Mouse (Mus musculus) v-Abl transformed pro-B cells (cell line): ENCODE measurements around the gene Rbfox1.

ENCODE experiments used
- in situ Hi-C, 2 experiments: fragments of 400-800 bp; cut with MboI; formaldehyde crosslinking; loops; one replicate each; pipeline ENCODE4 v1.15.1; 2025; ENCODE audit not compliant: unreplicated experiment in 2 of 2

Rbfox1 gene

DNA sequence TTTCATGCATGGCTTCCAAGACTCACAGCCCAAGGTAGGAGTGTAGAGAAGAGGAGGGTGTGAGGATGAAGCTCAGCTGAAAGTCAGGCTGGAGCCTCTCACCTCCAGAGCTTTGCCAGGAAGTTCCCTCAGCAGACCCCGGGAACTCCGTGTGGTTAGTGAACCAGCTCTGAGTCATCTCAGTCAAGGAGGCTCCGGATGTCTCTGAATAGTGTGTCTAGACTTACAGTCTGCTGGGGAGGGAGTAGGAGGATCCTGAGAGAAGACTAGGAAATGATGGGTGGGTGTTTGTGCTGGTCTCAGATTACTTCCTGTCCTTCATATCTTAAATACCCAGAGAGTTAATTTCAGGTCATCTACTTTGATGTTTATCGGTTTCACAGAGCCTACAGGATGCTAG is 1004.1 kb downstream of the Rbfox1 start:
- in situ Hi-C loops, result no loop called here

DNA sequence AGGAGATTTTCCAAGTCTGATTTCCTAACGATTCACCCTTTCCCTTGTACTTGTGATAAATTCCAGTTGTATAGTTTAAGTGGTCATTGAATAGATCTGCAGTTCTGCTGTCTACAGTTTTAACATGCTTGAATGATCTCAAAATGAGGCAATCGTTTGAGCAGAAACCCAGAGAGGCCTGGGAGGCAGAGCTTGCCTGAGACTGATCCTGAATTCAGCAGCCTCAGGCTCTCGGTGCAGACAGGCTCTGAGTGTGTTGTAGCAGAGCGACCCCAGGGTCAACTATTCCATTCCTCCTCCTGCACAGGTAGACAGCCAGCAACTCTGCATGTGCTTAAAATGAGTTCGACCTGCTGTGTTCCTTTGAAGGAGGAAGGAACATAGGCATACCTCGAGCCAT is 1012.6 kb downstream of the Rbfox1 start:
- in situ Hi-C loops, result no loop called here

DNA sequence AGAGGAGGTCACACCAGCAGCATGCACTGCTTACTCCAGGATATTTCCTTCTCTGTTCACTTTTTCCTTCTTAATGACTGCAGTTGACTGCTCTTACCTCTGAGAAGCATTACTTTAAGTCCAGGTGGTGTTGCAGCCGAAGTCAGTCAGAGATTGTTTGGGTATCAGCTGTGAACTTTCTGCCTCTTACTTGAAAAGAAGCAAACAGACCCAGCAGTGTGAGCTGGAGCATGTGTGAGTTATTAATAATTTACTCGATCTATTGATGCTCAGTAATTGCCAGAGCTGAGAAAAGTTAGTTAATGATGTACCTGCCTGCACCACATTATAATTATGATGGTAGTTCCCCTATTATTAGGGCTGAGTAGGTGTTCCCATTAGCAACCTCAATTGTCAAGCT is 1014.9 kb downstream of the Rbfox1 start:
- in situ Hi-C loops, result no loop called here

DNA sequence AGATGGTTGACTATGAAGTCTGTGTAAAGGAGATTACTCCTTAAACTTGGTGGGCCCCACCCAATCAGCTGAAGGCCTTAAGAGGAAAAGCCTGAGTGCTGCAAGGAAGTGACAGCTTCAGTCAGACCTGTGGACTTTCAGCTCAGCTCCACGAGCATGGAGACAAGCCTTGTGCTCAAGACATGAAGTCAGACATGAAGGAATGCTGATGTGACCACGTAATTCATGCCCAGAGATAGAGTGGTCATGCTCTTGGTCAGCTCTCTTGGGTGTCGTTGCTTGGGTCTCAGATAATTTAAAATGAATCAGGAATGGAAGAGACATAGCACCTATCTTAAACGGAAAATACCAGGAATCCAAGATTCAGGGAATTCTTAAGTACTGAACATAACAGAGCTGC is 1019.8 kb downstream of the Rbfox1 start:
- in situ Hi-C loops, result no loop called here

DNA sequence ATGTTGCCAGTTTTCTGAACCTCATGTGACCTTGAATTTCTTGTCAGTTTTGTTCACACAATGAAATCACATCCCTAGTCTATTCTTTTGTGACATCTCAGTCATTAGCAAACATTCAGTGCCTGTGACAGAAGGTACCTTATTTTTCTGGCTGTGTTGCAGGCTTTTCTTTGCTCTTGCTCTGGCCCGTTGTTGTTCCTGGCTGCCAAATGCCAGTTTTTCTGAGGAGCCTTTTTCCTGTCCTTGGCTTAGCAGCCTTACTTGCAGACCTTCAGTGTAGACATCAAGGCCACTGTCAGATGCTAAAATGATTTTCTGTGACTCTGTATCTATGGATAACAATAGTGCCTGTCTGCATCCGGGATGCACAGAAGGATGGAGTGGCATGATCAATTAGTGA is 1020.8 kb downstream of the Rbfox1 start:
- in situ Hi-C loops, result no loop called here

DNA sequence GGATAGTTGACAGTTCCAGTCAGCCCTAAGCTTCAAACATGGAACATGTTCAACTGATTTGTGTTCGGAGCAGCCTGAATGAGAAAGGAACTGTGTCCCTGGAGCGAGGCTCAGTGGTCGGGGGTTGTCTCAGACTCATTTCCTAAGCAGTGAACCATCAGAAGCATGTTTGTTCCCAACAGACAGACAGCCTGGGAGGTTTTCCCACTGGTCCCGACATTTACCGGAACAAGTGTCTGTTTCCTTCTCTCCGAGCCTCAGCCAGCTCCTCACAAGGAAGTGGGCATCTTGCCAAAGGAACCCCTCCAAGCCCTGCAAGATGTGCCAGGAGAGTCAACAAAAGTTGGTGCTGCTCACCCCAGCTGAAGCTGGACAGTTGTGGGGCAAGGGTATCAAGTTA is 1022.4 kb downstream of the Rbfox1 start:
- in situ Hi-C loops, result no loop called here

DNA sequence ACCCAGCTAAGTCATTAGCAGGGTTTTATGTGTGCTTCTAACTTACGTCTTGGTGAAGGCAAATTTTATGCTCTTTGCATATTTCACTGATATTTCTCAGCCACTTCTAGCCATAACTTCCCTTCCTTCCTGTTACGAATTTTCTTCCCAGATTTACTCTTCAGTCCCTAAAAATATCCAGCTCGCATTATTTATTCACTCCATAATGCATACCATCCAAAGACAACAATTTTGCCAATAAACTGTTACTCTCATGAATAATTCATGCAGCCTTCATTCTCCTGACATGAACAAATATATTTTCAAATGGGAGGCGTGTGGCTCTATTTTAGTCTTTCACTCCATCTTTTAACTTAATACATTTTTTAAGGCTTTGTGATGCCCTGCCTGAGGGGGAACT is 1029.4 kb downstream of the Rbfox1 start:
- in situ Hi-C loops, result no loop called here

DNA sequence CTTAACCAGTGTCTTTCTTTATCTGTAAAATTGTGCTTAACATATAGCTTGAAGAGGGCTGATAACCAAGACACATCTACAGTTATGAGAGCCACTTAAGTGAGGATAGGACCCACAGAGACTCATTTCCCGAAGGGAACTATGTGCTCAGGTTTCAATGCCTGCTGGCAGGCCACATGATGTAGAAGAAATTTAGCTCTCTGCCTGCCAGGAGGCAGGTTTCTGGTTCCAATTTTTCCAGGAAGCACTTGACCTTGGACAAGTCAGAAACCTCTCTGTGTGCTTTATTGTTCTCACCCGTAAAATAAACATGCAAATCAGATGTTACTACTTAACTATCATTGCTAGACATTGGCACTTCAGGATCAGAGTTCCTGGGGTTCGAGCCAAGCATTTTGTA is 1033.5 kb downstream of the Rbfox1 start:
- in situ Hi-C loops, result no loop called here

DNA sequence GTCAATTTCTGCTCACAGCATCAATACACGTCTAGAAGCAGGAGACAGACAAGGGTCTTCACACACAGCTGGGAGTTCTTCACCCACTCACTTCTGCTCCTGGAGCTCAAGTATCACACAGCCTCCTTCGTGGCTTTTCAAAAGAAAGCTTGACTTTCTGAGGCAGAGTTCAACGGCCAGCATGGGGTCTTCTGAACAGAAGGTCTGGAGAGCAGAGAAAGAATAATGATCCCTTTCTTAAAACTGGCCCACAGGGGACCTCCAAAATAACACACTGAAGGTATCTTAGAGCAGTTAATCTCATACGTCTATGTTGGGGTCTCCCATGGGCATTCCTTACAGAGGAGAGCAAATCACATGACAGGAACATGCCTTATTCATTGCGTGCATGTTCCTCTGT is 1034.5 kb downstream of the Rbfox1 start:
- in situ Hi-C loops, result no loop called here

DNA sequence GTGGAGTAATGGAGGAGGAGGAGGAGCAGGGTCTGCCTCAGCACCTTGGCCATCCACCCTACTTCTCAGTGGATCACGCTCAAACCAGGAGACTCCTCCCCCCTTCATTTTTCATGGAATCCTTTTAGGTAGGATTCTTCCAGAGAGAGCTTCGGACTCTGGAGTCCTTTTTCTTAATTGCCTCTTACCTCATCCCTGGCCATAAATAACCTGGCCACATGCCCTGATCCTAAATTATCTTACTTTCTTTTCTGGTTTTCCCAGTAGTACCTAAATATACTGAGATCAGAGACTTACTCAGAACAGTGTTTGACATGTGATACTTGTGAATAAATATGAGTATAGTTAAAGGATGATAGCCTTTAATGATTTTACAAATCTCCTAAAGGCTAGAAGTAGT is 1042.5 kb downstream of the Rbfox1 start:
- in situ Hi-C loops, result no loop called here

DNA sequence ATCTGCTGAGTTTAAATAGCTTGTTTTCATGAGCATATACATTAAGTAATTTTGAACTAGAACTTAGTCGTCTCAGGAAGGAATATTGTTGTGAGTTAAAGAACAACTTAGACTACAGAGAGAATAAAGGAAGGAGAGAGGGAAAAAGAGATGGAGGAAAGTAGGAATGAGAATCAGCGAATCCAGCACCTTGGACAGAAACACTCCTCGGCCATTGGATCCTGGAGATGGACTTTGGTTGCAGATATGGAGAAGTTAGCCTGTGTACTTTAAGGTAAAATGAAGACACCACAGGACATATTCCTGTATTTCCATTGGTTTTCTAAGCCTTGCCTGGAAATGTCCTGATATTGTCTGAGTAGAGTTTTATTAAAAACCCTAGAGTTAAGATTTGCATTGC is 1045.6 kb downstream of the Rbfox1 start:
- in situ Hi-C loops, result no loop called here

DNA sequence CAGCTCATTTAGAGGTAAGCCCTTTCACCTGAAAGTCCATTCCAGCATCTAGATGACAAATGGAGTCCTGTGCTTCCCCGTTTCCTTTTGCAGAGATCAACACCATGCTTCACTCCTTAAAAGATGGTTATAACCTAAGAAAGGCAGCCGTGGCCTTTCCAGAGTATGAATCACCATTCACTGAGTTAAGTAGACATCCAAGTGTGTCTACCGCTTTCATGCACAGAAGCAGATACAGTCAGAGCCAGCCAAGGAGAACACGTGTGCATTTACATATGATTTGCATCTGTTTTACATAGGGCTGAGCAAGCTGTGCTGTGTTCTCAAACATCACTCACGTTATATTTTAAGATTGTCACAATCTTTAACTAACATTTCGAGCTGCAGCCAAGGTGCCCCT is 1061.0 kb downstream of the Rbfox1 start:
- in situ Hi-C loops, result no loop called here

DNA sequence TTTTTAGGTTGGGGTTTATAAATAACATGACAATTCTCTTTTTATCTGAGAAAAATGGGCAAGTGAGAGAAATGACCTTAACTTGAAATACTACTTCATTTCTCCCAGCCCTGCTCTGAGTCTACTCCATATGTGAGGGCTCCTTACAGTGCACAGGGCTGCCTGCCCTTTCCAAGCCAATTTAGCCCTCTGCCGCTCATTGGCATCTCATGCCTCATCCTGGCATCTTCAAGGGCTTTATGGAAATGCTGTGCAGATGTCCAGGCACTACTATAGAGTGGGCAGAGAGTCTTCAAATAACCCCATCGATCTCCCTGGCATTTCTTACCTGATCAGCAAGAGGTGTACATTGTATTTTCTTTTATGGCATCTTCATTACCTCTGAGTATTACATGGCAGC is 1064.5 kb downstream of the Rbfox1 start:
- in situ Hi-C loops, result no loop called here

DNA sequence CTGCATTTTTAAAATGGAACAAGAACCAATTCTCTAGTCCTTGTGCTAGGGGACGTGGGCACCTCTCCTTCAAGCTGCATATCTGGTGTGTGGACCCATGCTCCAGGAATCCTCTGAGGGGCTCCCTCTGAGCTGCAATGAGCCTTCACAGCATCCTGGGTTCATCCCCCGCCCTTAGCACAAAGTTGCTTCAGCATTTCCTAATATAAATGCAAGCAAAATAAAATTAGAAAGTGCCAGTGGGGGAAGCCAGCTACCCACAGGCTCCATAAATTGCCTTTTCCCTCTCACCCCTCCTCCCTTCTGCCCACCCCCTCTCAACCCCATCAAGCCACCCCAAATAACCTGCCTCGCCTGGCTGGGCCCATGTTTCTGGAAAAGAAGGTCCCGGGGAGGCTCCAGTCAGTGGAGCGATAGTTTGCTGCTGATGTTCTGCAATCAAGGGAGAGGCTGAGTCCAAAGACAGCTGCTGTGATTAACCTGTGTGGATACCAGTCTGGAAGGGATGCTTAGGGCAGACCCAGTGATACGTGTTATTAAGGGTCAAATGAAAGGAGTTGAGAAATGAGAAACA is 1070.0 kb downstream of the Rbfox1 start:
- in situ Hi-C loops, result no loop called here

DNA sequence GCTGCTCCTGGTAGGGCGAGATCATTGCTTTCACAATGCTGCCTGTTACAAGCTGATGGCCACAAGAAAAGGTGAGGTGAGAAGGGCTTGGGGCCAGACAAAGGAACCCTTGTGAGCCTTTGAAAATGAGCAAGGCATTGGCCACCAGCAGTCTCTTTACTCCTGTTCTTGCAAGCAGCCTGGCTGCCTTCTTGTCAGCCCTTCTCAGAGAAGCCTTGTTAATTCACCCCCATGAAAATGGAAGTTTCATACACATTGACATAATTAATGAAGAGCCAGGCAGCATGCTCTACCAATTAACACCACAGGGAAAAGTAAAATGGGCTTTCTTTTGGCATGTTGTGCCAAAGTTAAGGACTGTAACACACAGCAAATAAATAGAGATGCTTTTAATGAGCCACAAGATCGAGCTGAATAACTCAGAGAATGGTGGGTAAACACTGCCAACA is 1076.8 kb downstream of the Rbfox1 start:
- in situ Hi-C loops, result no loop called here

DNA sequence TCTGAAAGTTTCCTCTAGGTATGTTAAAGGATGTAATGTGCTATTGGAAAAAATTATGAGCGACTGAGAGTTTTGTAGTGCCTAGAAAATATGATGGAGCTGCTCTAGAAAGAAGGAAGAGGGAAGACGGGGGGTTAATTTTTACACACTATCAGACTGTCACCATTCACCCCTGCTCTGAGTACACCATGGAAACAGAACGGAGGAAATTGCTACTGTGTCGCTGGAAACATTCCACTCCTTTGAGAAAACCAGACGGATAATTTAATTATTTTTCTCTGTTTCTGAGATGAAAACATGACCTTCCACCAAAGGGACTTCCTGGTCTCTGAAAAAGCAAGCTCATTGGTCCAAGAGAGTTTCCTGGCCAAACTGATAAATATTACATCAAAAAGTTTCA is 1077.4 kb downstream of the Rbfox1 start:
- in situ Hi-C loops, result no loop called here

DNA sequence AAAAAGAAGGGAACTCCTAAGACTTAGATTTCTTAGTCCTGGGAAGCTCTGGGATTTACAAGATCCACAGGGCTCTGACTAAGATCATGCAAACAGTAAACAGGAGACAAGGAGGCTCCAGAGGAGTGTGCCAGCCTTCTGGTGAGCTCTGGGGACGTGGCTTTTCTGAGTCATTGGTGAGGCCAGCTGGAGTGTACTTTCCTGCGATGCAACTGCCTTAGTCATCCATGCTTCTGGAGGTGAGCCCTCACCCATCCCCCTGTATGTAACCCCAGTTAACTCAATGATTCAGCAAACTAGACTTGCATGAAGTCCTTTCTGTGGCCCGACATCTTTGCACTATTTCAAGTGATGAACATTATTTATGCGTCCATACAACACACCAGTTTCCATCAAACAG is 1078.4 kb downstream of the Rbfox1 start:
- in situ Hi-C loops, result no loop called here

DNA sequence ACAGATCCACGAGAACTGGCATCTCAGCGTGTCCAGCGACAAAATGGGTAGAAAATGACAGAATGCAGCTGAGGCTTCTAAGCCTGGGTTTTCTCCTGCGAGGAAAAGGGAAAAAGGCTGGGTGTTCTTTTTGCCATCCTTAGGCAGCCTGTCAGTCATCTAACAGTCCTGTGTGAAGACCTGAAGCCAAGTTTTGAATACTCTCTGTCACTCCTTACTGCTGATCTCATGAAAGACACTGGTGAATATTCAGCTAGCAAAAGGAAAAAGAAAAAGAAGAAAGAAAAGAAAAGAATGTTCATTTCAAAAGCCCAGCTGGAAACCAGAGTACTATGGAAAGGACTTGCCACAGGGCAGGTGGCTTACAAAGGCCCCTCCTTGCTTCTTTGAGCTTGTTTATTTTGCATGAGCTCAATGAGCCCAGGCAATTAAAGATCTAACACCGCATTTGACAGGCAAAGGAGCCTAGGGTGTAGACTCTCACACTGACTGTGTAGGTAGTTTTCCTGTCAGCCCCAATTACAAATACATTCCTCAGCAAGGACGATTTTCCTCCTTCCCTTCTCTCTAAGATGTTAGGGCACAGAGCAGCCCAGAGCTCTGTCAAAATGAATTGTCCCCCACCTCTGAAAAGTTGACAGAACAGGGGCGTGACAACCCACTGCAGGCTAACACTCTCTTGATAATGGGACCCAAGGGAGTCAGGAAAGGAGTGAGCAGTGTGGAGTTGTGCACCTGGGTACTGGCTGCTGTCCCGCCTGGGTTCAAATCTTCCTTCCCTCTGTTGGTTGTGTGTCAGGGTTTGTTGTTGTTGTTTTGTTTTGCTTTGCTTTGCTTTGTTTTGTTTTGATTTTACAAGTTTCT is 1079.8 kb downstream of the Rbfox1 start:
- in situ Hi-C loops, result no loop called here

DNA sequence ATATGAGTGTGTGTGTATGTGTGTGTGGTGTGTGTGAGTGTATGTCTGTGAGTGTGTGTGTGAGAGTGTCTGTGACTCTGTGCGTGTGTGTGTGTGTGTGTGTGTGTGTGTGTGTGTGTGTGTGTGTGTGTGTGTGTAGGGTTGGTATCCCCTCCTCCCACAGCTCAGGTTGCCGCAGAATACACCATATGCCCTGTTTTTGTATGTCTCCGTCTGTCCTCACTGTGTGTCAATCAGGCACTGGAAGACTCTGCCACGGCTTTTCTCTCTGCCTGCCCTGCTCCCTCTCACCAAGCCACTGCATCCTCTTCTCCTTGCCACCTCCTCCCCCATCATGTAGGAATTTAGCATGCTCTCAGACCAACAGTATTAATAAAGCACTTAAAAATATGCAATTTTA is 1084.8 kb downstream of the Rbfox1 start:
- in situ Hi-C loops, result no loop called here

DNA sequence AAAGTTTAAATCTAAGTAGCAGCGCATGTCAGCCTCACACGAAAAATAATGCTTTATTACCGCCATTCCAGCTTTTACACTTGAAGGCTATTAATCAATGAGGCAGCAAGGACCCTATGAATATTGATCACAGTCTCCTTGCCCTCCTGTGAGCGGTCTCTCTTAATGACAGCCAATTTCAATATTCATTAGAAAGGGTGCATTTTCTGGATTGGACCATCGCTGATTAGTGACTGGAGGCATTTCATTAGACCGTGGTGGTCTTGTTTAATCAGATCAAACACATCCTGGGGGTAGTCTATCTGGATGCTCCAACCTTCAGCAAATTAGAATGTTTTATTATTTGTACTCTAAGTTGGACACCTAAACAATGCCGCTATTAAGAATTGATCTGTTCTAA is 1091.2 kb downstream of the Rbfox1 start:
- in situ Hi-C loops, result no loop called here

DNA sequence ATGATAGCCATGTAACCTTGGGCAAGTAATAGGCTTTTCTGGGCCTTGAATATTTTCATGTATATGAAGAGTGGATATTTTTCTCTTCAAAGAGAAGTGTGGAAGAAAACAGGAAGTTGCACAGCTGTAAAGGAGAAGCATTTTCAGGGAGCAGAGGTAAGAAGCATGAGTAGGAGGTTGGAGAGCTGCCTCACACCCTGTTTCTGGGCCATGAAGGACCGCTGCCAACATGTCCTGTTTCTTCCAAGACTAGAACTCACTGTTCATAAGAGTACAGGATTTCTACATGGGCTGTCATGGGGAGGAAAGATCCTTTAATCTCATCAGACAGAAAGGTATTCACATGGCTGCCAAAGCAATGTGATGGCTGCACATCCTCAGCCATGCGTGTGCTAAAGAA is 1098.8 kb downstream of the Rbfox1 start:
- in situ Hi-C loops, result no loop called here

DNA sequence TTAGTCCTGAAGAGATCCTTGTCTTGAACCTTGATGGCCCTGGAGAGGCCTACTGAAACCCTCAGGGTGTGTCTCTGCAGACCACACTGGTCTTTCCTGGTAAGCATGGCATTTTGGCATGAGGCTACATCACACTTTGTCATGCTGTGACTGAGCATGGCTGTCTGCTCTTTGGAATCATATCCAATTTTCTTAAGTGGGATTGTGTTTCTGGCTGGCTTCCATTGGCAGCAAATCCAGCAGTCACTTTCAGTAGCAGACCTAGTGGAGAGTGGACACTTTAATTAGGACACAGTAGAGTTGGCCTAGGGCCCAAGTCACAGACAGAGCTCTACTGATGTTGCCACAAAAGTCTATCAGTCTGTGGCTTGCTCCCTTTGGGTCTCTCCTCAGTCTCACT is 1100.9 kb downstream of the Rbfox1 start:
- in situ Hi-C loops, result no loop called here
